Mouse (Mus musculus) erythroblast, embryonic 14.5 days (primary cell): Measurements from ENCODE around the gene Rpn2. TPM values are rescaled to one million over a fixed set of nuclear protein-coding genes. Genes with fewer than 3 reads are reported as not detected.

Experiments
- H3K27me3 ChIP-seq: 2 replicates; pipeline ENCODE4 v1.6.1; 2012; ENCODE audit warnings: inconsistent platforms; ENCODE audit not compliant: control insufficient read depth
- H3K36me3 ChIP-seq: 2 replicates; pipeline ENCODE4 v1.6.1; 2012; ENCODE audit warnings: mild to moderate bottlenecking, inconsistent platforms; ENCODE audit not compliant: control insufficient read depth
- H3K4me1 ChIP-seq: 2 replicates; pipeline ENCODE4 v1.6.1; 2012; ENCODE audit warnings: inconsistent platforms; ENCODE audit not compliant: control insufficient read depth
- H3K4me3 ChIP-seq: replicated peaks from 2 replicates; pipeline ENCODE3; 2012; ENCODE audit warnings: moderate library complexity, mild to moderate bottlenecking, inconsistent platforms
- H3K9me3 ChIP-seq: 2 replicates; pipeline ENCODE4 v1.6.1; 2012; ENCODE audit warnings: low read length, inconsistent platforms, mixed read lengths; ENCODE audit not compliant: control insufficient read depth
- GATA1 ChIP-seq: IDR thresholded peaks from 2 replicates; pipeline ENCODE4 v1.6.1; 2012; ENCODE audit warnings: low read length, inconsistent platforms, mixed read lengths
- TAL1 ChIP-seq: IDR thresholded peaks from 3 replicates; pipeline ENCODE4 v1.6.1; 2012; ENCODE audit warnings: low read length, inconsistent platforms, mixed read lengths
- polyA plus RNA-seq: library from polyadenylated mRNA; stranded (reverse); fragments of >175 nt; gene quantifications from 2 replicates; pipeline ENCODE4 v1.2.3, GENCODE M21; 2012

The Rpn2 gene
- polyA plus RNA-seq, 1 experiment: 4.6 TPM

- H3K4me1 ChIP-seq: no peaks in the 10 kb centered on the region; the same call in 1 of the 2 replicates
- H3K4me3 ChIP-seq: no peak overlapping the region
- peaks cover 2% of the 10 kb centered on the region for H3K27me3 ChIP-seq
- no peaks in the 10 kb centered on the region for H3K36me3 ChIP-seq
- H3K9me3 ChIP-seq: no peaks in the 10 kb centered on the region
- no peak for TF ChIP-seq TAL1
Observed at GRCm38 (mm10) chr2:157340221-157340741, 61.5 kb downstream of the Rpn2 start.

- Histone ChIP-seq H3K27me3 (peaks cover 2% of the 10 kb centered on the region), H3K4me1 (no peaks in the 10 kb centered on the region; the same call in 1 of the 2 replicates), H3K4me3 (no peak overlapping the region), H3K36me3 (no peaks in the 10 kb centered on the region), H3K9me3 (no peaks in the 10 kb centered on the region)
- TF ChIP-seq GATA1: no peak
- no peak for TF ChIP-seq TAL1
Observed at GRCm38 (mm10) chr2:157341554-157342270, 62.9 kb downstream of the Rpn2 start.

- peaks cover 2% of the 10 kb centered on the region; the same call in 1 of the 2 replicates for H3K27me3 ChIP-seq
- no peaks in the 10 kb centered on the region for H3K36me3 ChIP-seq
- H3K9me3 ChIP-seq: no peaks in the 10 kb centered on the region
- H3K4me1 ChIP-seq: no peaks in the 10 kb centered on the region; the same call in 1 of the 2 replicates
- H3K4me3 ChIP-seq: no peak overlapping the region
- TF ChIP-seq GATA1: no peak
- no peak for TF ChIP-seq TAL1
Observed at GRCm38 (mm10) chr2:157342328-157342926, 63.6 kb downstream of the Rpn2 start.

- Histone ChIP-seq H3K4me3 (no peak overlapping the region), H3K36me3 (no peaks in the 10 kb centered on the region), H3K9me3 (no peaks in the 10 kb centered on the region), H3K27me3 (peaks cover 2% of the 10 kb centered on the region; the same call in 1 of the 2 replicates), H3K4me1 (no peaks in the 10 kb centered on the region; the same call in 1 of the 2 replicates)
- TF ChIP-seq TAL1 (no peak), GATA1 (no peak)
Observed at GRCm38 (mm10) chr2:157343337-157343736, 64.5 kb downstream of the Rpn2 start.

GRCm38 (mm10) chr2:157347361-157348159 is 68.7 kb downstream of the Rpn2 start, which contains the start of gene Ghrh:
Gene Ghrh (minus strand): TSS chr2:157347506.
- no peak for TF ChIP-seq TAL1
- H3K9me3 ChIP-seq: no peaks in the 10 kb centered on the region
- no peaks in the 10 kb centered on the region for H3K4me1 ChIP-seq
- no peak within 1 kb of the TSS for H3K4me3 ChIP-seq
- H3K27me3 ChIP-seq: peaks cover 2% of the 10 kb centered on the region; the same call in 1 of the 2 replicates
- H3K36me3 ChIP-seq: no peaks in the 10 kb centered on the region

GRCm38 (mm10) chr2:157349121-157349778 is 70.4 kb downstream of the Rpn2 start:
- H3K27me3 ChIP-seq: peaks cover 2% of the 10 kb centered on the region; the same call in 1 of the 2 replicates
- no peaks in the 10 kb centered on the region for H3K4me1 ChIP-seq
- no peak for TF ChIP-seq GATA1
- TF ChIP-seq TAL1: no peak
- H3K9me3 ChIP-seq: no peaks in the 10 kb centered on the region
- no peaks in the 10 kb centered on the region for H3K36me3 ChIP-seq
- no peak overlapping the region for H3K4me3 ChIP-seq

GRCm38 (mm10) chr2:157353183-157353582 is 74.4 kb downstream of the Rpn2 start:
- Histone ChIP-seq H3K4me1 (no peaks in the 10 kb centered on the region), H3K9me3 (peaks cover 4% of the 10 kb centered on the region; the same call in 1 of the 2 replicates), H3K36me3 (no peaks in the 10 kb centered on the region), H3K4me3 (no peak overlapping the region), H3K27me3 (no peaks in the 10 kb centered on the region)
- TF ChIP-seq GATA1 (no peak), TAL1 (no peak)

- Histone ChIP-seq H3K27me3 (no peaks in the 10 kb centered on the region), H3K4me1 (no peaks in the 10 kb centered on the region), H3K9me3 (peaks cover 4% of the 10 kb centered on the region; the same call in 1 of the 2 replicates), H3K4me3 (no peak overlapping the region), H3K36me3 (no peaks in the 10 kb centered on the region)
- TF ChIP-seq TAL1: no peak
- TF ChIP-seq GATA1: no peak
Observed at GRCm38 (mm10) chr2:157354106-157354505, 75.3 kb downstream of the Rpn2 start.
